In the genomic region with DNA sequence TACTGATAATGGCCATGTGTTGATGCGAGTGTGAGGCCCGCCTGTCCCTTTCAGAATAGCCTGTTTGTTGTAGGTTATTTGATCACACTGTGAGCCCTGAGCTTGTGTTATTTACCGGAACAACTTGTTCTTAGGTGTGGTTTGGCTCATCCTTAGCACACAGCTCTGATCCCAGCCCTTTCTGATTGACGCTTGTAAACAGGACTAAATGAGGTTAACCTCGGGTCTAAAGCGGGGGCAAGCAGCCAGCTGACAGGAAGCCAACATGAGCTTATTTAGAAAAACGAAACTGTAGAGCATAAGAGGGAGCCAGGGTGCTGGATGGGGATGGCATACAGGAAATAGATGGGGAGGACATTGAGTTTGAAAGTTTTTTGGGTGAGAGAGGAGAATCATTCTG, we compare ENCODE assay signal across 9 mouse cellular contexts. TPM values are rescaled to one million over a fixed set of nuclear protein-coding genes. Genes with fewer than 3 reads are reported as not detected.
DNase-seq lines count a peak whose midpoint lies in the region; ATAC-seq and TF ChIP-seq lines count a peak whose summit lies in the region.
"Had no signal": no experiment of that assay in that cellular context is flagged by ENCODE, and none has a peak within 500 bp of the region (broad histone marks: within the 10 kb centered on the region; RNA-seq: fewer than 3 reads in every experiment).

No protein-coding gene starts in this region.

- intact Hi-C loops in gastrocnemius, postnatal 14 days (cut with DNase I; ENCODE audit: low total_unique reads) = no loop called here
- intact Hi-C loops in left cerebral cortex, postnatal 36 days (cut with DNase I) = no loop called here

- in situ Hi-C loops in ES-E14 (cut with MboI; ENCODE audit: low sequenced_read_pairs in 2 of 2, unreplicated experiment in 2 of 2) = no loop called here

- H3K27me3 ChIP-seq in liver, embryonic 14.5 days (ENCODE audit: control insufficient read depth, insufficient read depth, low read length) = no peaks in the 10 kb centered on the region
- no peaks in the 10 kb centered on the region for H3K27me3 ChIP-seq in stomach, postnatal 0 days (ENCODE audit: control insufficient read depth, insufficient read depth, low read length)

- no peaks in the 10 kb centered on the region for H3K36me3 ChIP-seq in ES-E14 (ENCODE audit: control insufficient read depth, insufficient read depth, low read length, poor library complexity, severe bottlenecking)
- H3K36me3 ChIP-seq in liver, embryonic 14.5 days (replicated peaks; ENCODE audit: control insufficient read depth, insufficient read depth, low read depth) = no peaks in the 10 kb centered on the region
- H3K36me3 ChIP-seq in stomach, postnatal 0 days (ENCODE audit: control insufficient read depth, insufficient read depth, low read length) = no peaks in the 10 kb centered on the region

- H3K27ac ChIP-seq in ES-E14 (ENCODE audit: insufficient read depth, low read depth, low read length, poor library complexity, severe bottlenecking) = no peak overlapping the region
- peak overlapping the region; percentile 66 for H3K27ac ChIP-seq in liver, embryonic 14.5 days
- 0 out of 2 replicates have a peak overlapping the region, but pooled peaks have one; percentile 35 for H3K27ac ChIP-seq in stomach, postnatal 0 days (replicated peaks)

- no peak overlapping the region for H3K4me2 ChIP-seq in liver, embryonic 14.5 days (ENCODE audit: low read depth)
- no peak overlapping the region for H3K4me2 ChIP-seq in stomach, postnatal 0 days (replicated peaks; ENCODE audit: low read depth)

- H3K9me3 ChIP-seq in ES-E14 (ENCODE audit: control insufficient read depth, insufficient read depth, low read depth, low read length) = no peaks in the 10 kb centered on the region
- H3K9me3 ChIP-seq in liver, embryonic 14.5 days (ENCODE audit: control insufficient read depth, low read length) = no peaks in the 10 kb centered on the region
- no peaks in the 10 kb centered on the region for H3K9me3 ChIP-seq in stomach, postnatal 0 days (ENCODE audit: control insufficient read depth, low read length)

- no peak overlapping the region for H3K4me3 ChIP-seq in ES-E14 (ENCODE audit: insufficient read depth in 1 of 2, low read depth in 1 of 2, low read length in 2 of 2, poor library complexity in 1 of 2, severe bottlenecking in 1 of 2)
- H3K4me3 ChIP-seq in liver, embryonic 14.5 days (ENCODE audit: insufficient read depth in 1 of 2, low read depth in 2 of 2, low read length in 2 of 2) = no peak overlapping the region
- H3K4me3 ChIP-seq in stomach, postnatal 0 days (ENCODE audit: low read depth, low read length) = no peak overlapping the region
- H3K4me3 ChIP-seq: myocyte had no signal

- H3K4me1 ChIP-seq in ES-E14 (ENCODE audit: control insufficient read depth in 2 of 2, insufficient read depth in 2 of 2, low read length in 2 of 2, poor library complexity in 1 of 2) = peaks cover 3 to 9% of the 10 kb centered on the region in 2 experiments; a peak in 1 of 4 replicates
- H3K4me1 ChIP-seq in liver, embryonic 14.5 days (replicated peaks; ENCODE audit: control insufficient read depth in 2 of 2, insufficient read depth in 2 of 2, low read length in 1 of 2) = peaks cover 37 to 53% of the 10 kb centered on the region in 2 experiments
- H3K4me1 ChIP-seq in stomach, postnatal 0 days (replicated peaks; ENCODE audit: control insufficient read depth, insufficient read depth) = peaks cover 3% of the 10 kb centered on the region; the same call in 1 of the 2 replicates

- WGBS in liver, embryonic 14.5 days (ENCODE audit: insufficient replicate concordance) = 27% methylated on average over 7 of the region's 7 CpGs
- 26% methylated on average over 7 of the region's 7 CpGs for whole genome bisulfite sequencing in stomach, postnatal 0 days

- DNase-seq in cerebellum, postnatal 10 days = peak; percentile 30 to 41
- DNase-seq in cerebellum, adult 8-10 months = no peak
- DNase-seq in ES-E14 (ENCODE audit: low read depth, low spot score) = no peak
- DNase-seq in gastrocnemius, postnatal 14 days = peak; percentile 53
- no peak for DNase-seq in liver, embryonic 14.5 days (ENCODE audit: low read depth in 3 of 3, low spot score in 3 of 3)
- no peak for DNase-seq in stomach, postnatal 0 days (ENCODE audit: low spot score)
- no peak for DNase-seq in cerebellum, adult 9-10 months
- no peak for DNase-seq in left cerebral cortex, postnatal 36 days (ENCODE audit: low spot score in 2 of 2)

- peak overlapping the region; percentile 20; the same call in 1 of the 2 replicates for H3K9ac ChIP-seq in ES-E14 (ENCODE audit: insufficient read depth, low read depth, low read length, poor library complexity, severe bottlenecking)
- peak overlapping the region; percentile 4; the same call in 1 of the 2 replicates for H3K9ac ChIP-seq in liver, embryonic 14.5 days (replicated peaks)
- no peak overlapping the region for H3K9ac ChIP-seq in stomach, postnatal 0 days (ENCODE audit: low read length)

- no peak for ATAC-seq in liver, embryonic 14.5 days (ENCODE audit: insufficient read depth)
- ATAC-seq in stomach, postnatal 0 days (ENCODE audit: low FRiP score, low TSS enrichment) = no peak

- no peak for TF ChIP-seq CTCF in liver, embryonic 14.5 days (IDR thresholded peaks at IDR 0.05; ENCODE audit: low read depth)
- TF ChIP-seq CTCF in stomach, postnatal 0 days (IDR thresholded peaks at IDR 0.05; ENCODE audit: low read depth) = no peak

- TF ChIP-seq EP300 in liver, embryonic 14.5 days (IDR thresholded peaks at IDR 0.05; ENCODE audit: low read depth) = no peak
- TF ChIP-seq EP300 in stomach, postnatal 0 days (optimal IDR thresholded peaks at IDR 0.05) = no peak

TF ChIP-seq in ES-E14, 5 proteins besides CTCF, POLR2A, EP300 and RAD21:
- TF ChIP-seq MAFK (IDR thresholded peaks at IDR 0.05; ENCODE audit: insufficient read depth, low read depth, low read length) (no peak), ZC3H11A (IDR thresholded peaks at IDR 0.05; ENCODE audit: borderline replicate concordance, low read depth, low read length) (no peak), ZNF384 (IDR thresholded peaks at IDR 0.05; ENCODE audit: low read depth, low read length) (no peak), CHD2 (IDR thresholded peaks at IDR 0.05; ENCODE audit: low read depth, low read length) (no peak), HCFC1 (IDR thresholded peaks at IDR 0.05; ENCODE audit: borderline replicate concordance, insufficient read depth, low read length) (no peak)

RNA-seq across cellular contexts. Expression of a gene that starts 3.6 kb away (rescaled TPM):
- total RNA-seq in ES-E14 (2012; rRNA removed) = 118 and 183 TPM in 2 replicates
- 10 to 100 TPM; 41.1 to 45.9 TPM for total RNA-seq in gastrocnemius, postnatal 14 days (2021)
- polyA plus RNA-seq in liver, embryonic 14.5 days (2012; rRNA removed) = 44.2 and 50.8 TPM in 2 replicates
- polyA plus RNA-seq in liver, embryonic 14.5 days (2014; fragmentation: Nextera tagmentation; extraction: Ambion mirVana) = 59.5 and 65.1 TPM in 2 replicates
- 187 and 193 TPM in 2 replicates for polyA plus RNA-seq in stomach, postnatal 0 days (2015; fragmentation: Nextera tagmentation; extraction: Ambion mirVana)
- 100 to 1,000 TPM; 116 to 138 TPM for total RNA-seq in left cerebral cortex, postnatal 36 days (2021)

RNA-seq across cellular contexts. Expression of a gene that starts 5.0 kb away (rescaled TPM):
- total RNA-seq in ES-E14 (2012; rRNA removed) = 93.9 and 130 TPM in 2 replicates
- 100 to 1,000 TPM in 1 of 2 experiments, 10 to 100 TPM in 1; 76.9 to 163 TPM for total RNA-seq in gastrocnemius, postnatal 14 days (2021)
- polyA plus RNA-seq in liver, embryonic 14.5 days (2012; rRNA removed) = 228 and 239 TPM in 2 replicates
- 151 and 161 TPM in 2 replicates for polyA plus RNA-seq in liver, embryonic 14.5 days (2014; fragmentation: Nextera tagmentation; extraction: Ambion mirVana)
- polyA plus RNA-seq in stomach, postnatal 0 days (2015; fragmentation: Nextera tagmentation; extraction: Ambion mirVana) = 278 and 283 TPM in 2 replicates
- total RNA-seq in left cerebral cortex, postnatal 36 days (2021) = 100 to 1,000 TPM; 258 to 266 TPM

RNA-seq across cellular contexts. Expression of a gene that starts 12.3 kb away (rescaled TPM):
- 68.3 and 76.6 TPM in 2 replicates for total RNA-seq in ES-E14 (2012; rRNA removed)
- total RNA-seq in gastrocnemius, postnatal 14 days (2021) = 10 to 100 TPM; 34.1 to 39.6 TPM
- 21.9 and 42.9 TPM in 2 replicates for polyA plus RNA-seq in liver, embryonic 14.5 days (2012; rRNA removed)
- polyA plus RNA-seq in liver, embryonic 14.5 days (2014; fragmentation: Nextera tagmentation; extraction: Ambion mirVana) = 52.6 and 56.0 TPM in 2 replicates
- 74.1 and 77.9 TPM in 2 replicates for polyA plus RNA-seq in stomach, postnatal 0 days (2015; fragmentation: Nextera tagmentation; extraction: Ambion mirVana)
- 10 to 100 TPM; 49.9 to 59.3 TPM for total RNA-seq in left cerebral cortex, postnatal 36 days (2021)

RNA-seq across cellular contexts. Expression of a gene that starts 54.0 kb away (rescaled TPM):
- total RNA-seq in ES-E14 (2012; rRNA removed) = 12.4 and 21.0 TPM in 2 replicates
- under 1 TPM; 0.20 to 0.39 TPM for total RNA-seq in gastrocnemius, postnatal 14 days (2021)
- polyA plus RNA-seq in liver, embryonic 14.5 days (2012; rRNA removed) = 260 and 298 TPM in 2 replicates
- polyA plus RNA-seq in liver, embryonic 14.5 days (2014; fragmentation: Nextera tagmentation; extraction: Ambion mirVana) = 576 and 578 TPM in 2 replicates
- polyA plus RNA-seq in stomach, postnatal 0 days (2015; fragmentation: Nextera tagmentation; extraction: Ambion mirVana) = 0.47 TPM in 2 replicates
- total RNA-seq in left cerebral cortex, postnatal 36 days (2021) = not detected

Comparison
In these comparisons a context has a peak if more than half of its experiments do, and no peak if none do; other contexts are left out.
1. DNase-seq: peak in cerebellum, postnatal 10 days (2 of 2) and gastrocnemius, postnatal 14 days (single experiment); none in cerebellum, adult 8-10 months (single experiment), ES-E14 (single experiment), liver, embryonic 14.5 days (0 of 3), stomach, postnatal 0 days (single experiment), cerebellum, adult 9-10 months (single experiment) and left cerebral cortex, postnatal 36 days (0 of 2).